ENCODE assay signal across 14 mouse cellular contexts in the genomic region with DNA sequence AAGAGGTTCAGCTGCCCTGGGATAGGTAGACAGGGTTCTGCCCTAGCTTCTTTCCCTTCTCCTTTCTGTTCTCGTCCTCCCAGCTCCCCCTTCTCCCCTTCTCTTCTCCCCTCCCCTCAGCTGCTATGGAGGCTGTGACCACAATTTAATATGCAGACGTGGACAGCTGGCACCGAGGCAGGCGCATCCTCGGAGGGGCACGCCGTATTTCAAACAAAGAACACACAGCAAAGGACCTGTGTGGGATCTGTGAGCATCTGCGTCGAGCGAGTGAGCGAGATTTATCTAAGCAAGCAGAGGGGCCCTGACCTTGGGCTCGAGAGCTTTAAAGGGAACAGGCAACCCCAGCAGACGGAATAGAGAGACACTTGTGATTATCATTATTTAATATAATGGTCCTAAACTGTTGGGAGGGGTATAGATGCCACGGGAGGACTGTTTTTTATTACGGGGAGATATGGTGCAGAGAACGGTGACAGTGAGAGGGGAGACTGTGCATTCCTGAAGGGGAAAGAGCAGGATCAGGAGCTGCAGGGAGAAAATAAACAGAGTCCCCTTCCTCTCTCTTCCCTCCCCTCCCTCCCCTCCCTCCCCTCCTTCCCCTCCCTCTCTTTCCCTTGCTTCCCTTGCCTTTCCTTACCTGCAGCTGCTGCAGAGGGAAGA. TPM values are rescaled to one million over a fixed set of nuclear protein-coding genes. Genes with fewer than 3 reads are reported as not detected.
DNase-seq lines count a peak whose midpoint lies in the region; ATAC-seq lines count a peak whose summit lies in the region.
"Had no signal": no experiment of that assay in that cellular context is flagged by ENCODE, and none has a peak within 500 bp of the region (broad histone marks: within the 10 kb centered on the region; RNA-seq: fewer than 3 reads in every experiment).

No protein-coding gene starts in this region.

- peak overlapping the region; percentile 23; the same call in 1 of the 2 replicates for H3K4me2 ChIP-seq in heart, embryonic 11.5 days
- peak overlapping the region; percentile 44 for H3K4me2 ChIP-seq in embryonic facial prominence, embryonic 13.5 days
- peak overlapping the region; percentile 27; the same call in 1 of the 2 replicates for H3K4me2 ChIP-seq in hindbrain, embryonic 15.5 days
- peak overlapping the region; percentile 14; the same call in 1 of the 2 replicates for H3K4me2 ChIP-seq in midbrain, embryonic 16.5 days (ENCODE audit: low read length)

- WGBS in heart, embryonic 11.5 days (ENCODE audit: insufficient replicate concordance) = 10% methylated on average over 16 of the region's 16 CpGs
- 10% methylated on average over 16 of the region's 16 CpGs for WGBS in embryonic facial prominence, embryonic 13.5 days
- 2% methylated on average over 16 of the region's 16 CpGs for WGBS in hindbrain, embryonic 15.5 days
- WGBS in midbrain, embryonic 16.5 days = 3% methylated on average over 16 of the region's 16 CpGs

- H3K4me1 ChIP-seq in heart, embryonic 11.5 days (ENCODE audit: control insufficient read depth, insufficient read depth, low read length) = no peaks in the 10 kb centered on the region
- peaks cover 39% of the 10 kb centered on the region for H3K4me1 ChIP-seq in embryonic facial prominence, embryonic 13.5 days
- H3K4me1 ChIP-seq in hindbrain, embryonic 15.5 days (replicated peaks) = peaks cover 46% of the 10 kb centered on the region
- peaks cover 36% of the 10 kb centered on the region for H3K4me1 ChIP-seq in midbrain, embryonic 16.5 days (ENCODE audit: control insufficient read depth, insufficient read depth, low read length)

- no peak for DNase-seq in heart, postnatal 25 days (ENCODE audit: low spot score)
- DNase-seq in cerebellum, adult 9-11 months = no peak
- DNase-seq in MN1 (ENCODE audit: low spot score) = no peak
- DNase-seq in right cerebral cortex, adult 2 months (ENCODE audit: low spot score in 2 of 2) = no peak
- DNase-seq: adrenal gland, postnatal 10 days; cerebellum, postnatal 14 days; lung, postnatal 36 days had no signal

- peaks cover 45% of the 10 kb centered on the region for H3K27me3 ChIP-seq in heart, embryonic 11.5 days (ENCODE audit: control insufficient read depth, insufficient read depth, low read length)
- peaks cover 28% of the 10 kb centered on the region for H3K27me3 ChIP-seq in embryonic facial prominence, embryonic 13.5 days
- 0 out of 2 replicates have a peak, but pooled peaks cover 5% of the 10 kb centered on the region for H3K27me3 ChIP-seq in hindbrain, embryonic 15.5 days
- no peaks in the 10 kb centered on the region for H3K27me3 ChIP-seq in midbrain, embryonic 16.5 days (ENCODE audit: control insufficient read depth, insufficient read depth, low read depth, low read length)

- intact Hi-C loops in heart, postnatal 25 days (cut with DNase I) = no loop called here

- H3K36me3 ChIP-seq in heart, embryonic 11.5 days (ENCODE audit: control insufficient read depth, insufficient read depth, low read length) = no peaks in the 10 kb centered on the region
- H3K36me3 ChIP-seq in embryonic facial prominence, embryonic 13.5 days = no peaks in the 10 kb centered on the region
- H3K36me3 ChIP-seq in hindbrain, embryonic 15.5 days = no peaks in the 10 kb centered on the region
- H3K36me3 ChIP-seq in midbrain, embryonic 16.5 days (ENCODE audit: control insufficient read depth, insufficient read depth, low read length) = no peaks in the 10 kb centered on the region

- H3K27ac ChIP-seq in heart, embryonic 11.5 days (ENCODE audit: low read depth, low read length) = no peak overlapping the region
- peak overlapping the region; percentile 44; the same call in 1 of the 2 replicates for H3K27ac ChIP-seq in embryonic facial prominence, embryonic 13.5 days
- H3K27ac ChIP-seq in hindbrain, embryonic 15.5 days (replicated peaks) = peak overlapping the region; percentile 86
- peak overlapping the region; percentile 88 for H3K27ac ChIP-seq in midbrain, embryonic 16.5 days (ENCODE audit: low read length)

- no peak overlapping the region for H3K9ac ChIP-seq in heart, embryonic 11.5 days (ENCODE audit: low read depth, low read length)
- H3K9ac ChIP-seq in embryonic facial prominence, embryonic 13.5 days = 0 out of 2 replicates have a peak overlapping the region, but pooled peaks have one; percentile 51
- no peak overlapping the region for H3K9ac ChIP-seq in hindbrain, embryonic 15.5 days
- peak overlapping the region; percentile 59 for H3K9ac ChIP-seq in midbrain, embryonic 16.5 days (ENCODE audit: low read depth, low read length)

- no peak for ATAC-seq in heart, embryonic 11.5 days (replicated peaks; ENCODE audit: insufficient number of reproducible peaks, low FRiP score, low TSS enrichment)
- no peak for ATAC-seq in embryonic facial prominence, embryonic 13.5 days (ENCODE audit: insufficient number of reproducible peaks, insufficient read depth, low FRiP score, low TSS enrichment, low read depth)
- ATAC-seq in hindbrain, embryonic 15.5 days (ENCODE audit: low FRiP score, low read depth) = peak; percentile 58; the same call in 1 of the 2 replicates
- ATAC-seq in midbrain, embryonic 16.5 days = peak; percentile 60; the same call in 1 of the 2 replicates
- ATAC-seq: inflammation-experienced regulatory T-cells, adult 6 months had no signal

- H3K4me3 ChIP-seq in heart, embryonic 11.5 days (ENCODE audit: low read depth, low read length) = no peak overlapping the region
- H3K4me3 ChIP-seq in embryonic facial prominence, embryonic 13.5 days = no peak overlapping the region
- no peak overlapping the region for H3K4me3 ChIP-seq in hindbrain, embryonic 15.5 days
- H3K4me3 ChIP-seq in midbrain, embryonic 16.5 days (ENCODE audit: low read depth, low read length) = no peak overlapping the region

- H3K9me3 ChIP-seq in heart, embryonic 11.5 days (replicated peaks; ENCODE audit: control insufficient read depth, low read length) = no peaks in the 10 kb centered on the region
- H3K9me3 ChIP-seq in embryonic facial prominence, embryonic 13.5 days = no peaks in the 10 kb centered on the region
- no peaks in the 10 kb centered on the region for H3K9me3 ChIP-seq in hindbrain, embryonic 15.5 days
- H3K9me3 ChIP-seq in midbrain, embryonic 16.5 days (replicated peaks; ENCODE audit: control insufficient read depth, low read length, poor library complexity, severe bottlenecking) = no peaks in the 10 kb centered on the region

RNA-seq across cellular contexts. Expression of gene Gm11733, which starts 21.8 kb away (rescaled TPM):
- 0.13 TPM in 1 of 2 replicates, not detected in the other for polyA plus RNA-seq in heart, embryonic 11.5 days (2014; fragmentation: Nextera tagmentation; extraction: Ambion mirVana)
- not detected for total RNA-seq in heart, postnatal 25 days (2021)
- polyA plus RNA-seq in embryonic facial prominence, embryonic 13.5 days (2015; fragmentation: Nextera tagmentation; extraction: Ambion mirVana) = not detected in 2 replicates
- polyA plus RNA-seq in hindbrain, embryonic 15.5 days (2015; fragmentation: Nextera tagmentation; extraction: Ambion mirVana) = not detected in 2 replicates
- not detected in 2 replicates for polyA plus RNA-seq in midbrain, embryonic 16.5 days (2015; fragmentation: Nextera tagmentation; extraction: Ambion mirVana)
- total RNA-seq: adrenal gland, postnatal 10 days; gastrocnemius, adult 8-10 months had no signal
- polyA plus RNA-seq: inflammation-experienced regulatory T-cells, adult 6 months; stomach, embryonic 14.5 days had no signal

Comparison
In these comparisons a context has a peak if more than half of its experiments do, and no peak if none do; other contexts are left out.
1. ATAC-seq: peak in hindbrain, embryonic 15.5 days (single experiment) and midbrain, embryonic 16.5 days (single experiment); none in heart, embryonic 11.5 days (single experiment) and embryonic facial prominence, embryonic 13.5 days (single experiment).
2. H3K9ac ChIP-seq: peak in embryonic facial prominence, embryonic 13.5 days (single experiment) and midbrain, embryonic 16.5 days (single experiment); none in heart, embryonic 11.5 days (single experiment) and hindbrain, embryonic 15.5 days (single experiment).
3. Peak in every context shown above with its lines, with median percentiles within 50 percentile points of each other: H3K4me2 ChIP-seq.